Mouse (Mus musculus): Measurements from ENCODE around the gene Kcnk5. TPM values are rescaled to one million over a fixed set of nuclear protein-coding genes. Genes with fewer than 3 reads are reported as not detected.

Kcnk5 gene
- polyA plus RNA-seq, 1 experiment = not detected

- no peaks in the 10 kb centered on the region; the same call in 1 of the 2 replicates for H3K4me1 ChIP-seq (ENCODE audit: control insufficient read depth, insufficient read depth, low read length)
- WGBS = 62% methylated on average over 1 of the region's 1 CpGs
- H3K4me3 ChIP-seq (ENCODE audit: insufficient read depth, low read depth, low read length) = no peak overlapping the region
- no peak for TF ChIP-seq POLR2A (IDR thresholded peaks at IDR 0.05; ENCODE audit: insufficient read depth, low read depth, low read length)
- TF ChIP-seq CTCF (IDR thresholded peaks at IDR 0.05; ENCODE audit: insufficient read depth, low read depth, low read length) = no peak
- H3K27ac ChIP-seq (ENCODE audit: insufficient read depth, low read depth, low read length) = no peak overlapping the region
Observed at GRCm38 (mm10) chr14:20165413-20165812, 16.2 kb downstream of the Kcnk5 start.

GRCm38 (mm10) chr14:20164438-20164837 lies 17.2 kb downstream of the Kcnk5 start:
- TF ChIP-seq CTCF (IDR thresholded peaks at IDR 0.05; ENCODE audit: insufficient read depth, low read depth, low read length) = no peak
- no peak for TF ChIP-seq POLR2A (IDR thresholded peaks at IDR 0.05; ENCODE audit: insufficient read depth, low read depth, low read length)
- H3K27ac ChIP-seq (ENCODE audit: insufficient read depth, low read depth, low read length) = no peak overlapping the region
- H3K4me3 ChIP-seq (ENCODE audit: insufficient read depth, low read depth, low read length) = no peak overlapping the region
- 95% methylated on average over 7 of the region's 7 CpGs for WGBS
- no peaks in the 10 kb centered on the region; the same call in 1 of the 2 replicates for H3K4me1 ChIP-seq (ENCODE audit: control insufficient read depth, insufficient read depth, low read length)

GRCm38 (mm10) chr14:20162686-20163085 lies 18.9 kb downstream of the Kcnk5 start:
- Histone ChIP-seq H3K27ac (ENCODE audit: insufficient read depth, low read depth, low read length) (no peak overlapping the region), H3K4me1 (ENCODE audit: control insufficient read depth, insufficient read depth, low read length) (no peaks in the 10 kb centered on the region; the same call in 1 of the 2 replicates), H3K4me3 (ENCODE audit: insufficient read depth, low read depth, low read length) (no peak overlapping the region)
- TF ChIP-seq CTCF (IDR thresholded peaks at IDR 0.05; ENCODE audit: insufficient read depth, low read depth, low read length) (no peak), POLR2A (IDR thresholded peaks at IDR 0.05; ENCODE audit: insufficient read depth, low read depth, low read length) (no peak)
- 72% methylated on average over 6 of the region's 6 CpGs for WGBS

- H3K27ac ChIP-seq (ENCODE audit: insufficient read depth, low read depth, low read length) = no peak overlapping the region
Observed at GRCm38 (mm10) chr14:20158727-20159681, 22.6 kb downstream of the Kcnk5 start.

GRCm38 (mm10) chr14:20157595-20157994 lies 24.0 kb downstream of the Kcnk5 start:
- TF ChIP-seq CTCF (IDR thresholded peaks at IDR 0.05; ENCODE audit: insufficient read depth, low read depth, low read length) (no peak), POLR2A (IDR thresholded peaks at IDR 0.05; ENCODE audit: insufficient read depth, low read depth, low read length) (no peak)
- 92% methylated on average over 10 of the region's 10 CpGs for WGBS
- Histone ChIP-seq H3K4me1 (ENCODE audit: control insufficient read depth, insufficient read depth, low read length) (no peaks in the 10 kb centered on the region; the same call in 1 of the 2 replicates), H3K4me3 (ENCODE audit: insufficient read depth, low read depth, low read length) (no peak overlapping the region), H3K27ac (ENCODE audit: insufficient read depth, low read depth, low read length) (no peak overlapping the region)

More at GRCm38 (mm10) chr14:20158727-20159681, 22.6 kb downstream of the Kcnk5 start:
- no peak for TF ChIP-seq POLR2A (IDR thresholded peaks at IDR 0.05; ENCODE audit: insufficient read depth, low read depth, low read length)
- TF ChIP-seq CTCF (IDR thresholded peaks at IDR 0.05; ENCODE audit: insufficient read depth, low read depth, low read length) = no peak
- H3K4me1 ChIP-seq (ENCODE audit: control insufficient read depth, insufficient read depth, low read length) = no peaks in the 10 kb centered on the region; the same call in 1 of the 2 replicates
- H3K4me3 ChIP-seq (ENCODE audit: insufficient read depth, low read depth, low read length) = no peak overlapping the region
- 67% methylated on average over 8 of the region's 8 CpGs for WGBS

GRCm38 (mm10) chr14:20155718-20156117 lies 25.9 kb downstream of the Kcnk5 start:
- WGBS = 69% methylated on average over 10 of the region's 10 CpGs
- Histone ChIP-seq H3K4me1 (ENCODE audit: control insufficient read depth, insufficient read depth, low read length) (no peaks in the 10 kb centered on the region), H3K27ac (ENCODE audit: insufficient read depth, low read depth, low read length) (no peak overlapping the region), H3K4me3 (ENCODE audit: insufficient read depth, low read depth, low read length) (no peak overlapping the region)
- TF ChIP-seq POLR2A (IDR thresholded peaks at IDR 0.05; ENCODE audit: insufficient read depth, low read depth, low read length) = no peak

GRCm38 (mm10) chr14:20154937-20155336 lies 26.7 kb downstream of the Kcnk5 start:
- 80% methylated on average over 4 of the region's 4 CpGs for WGBS
- TF ChIP-seq POLR2A (IDR thresholded peaks at IDR 0.05; ENCODE audit: insufficient read depth, low read depth, low read length) = no peak
- TF ChIP-seq CTCF (IDR thresholded peaks at IDR 0.05; ENCODE audit: insufficient read depth, low read depth, low read length) = no peak
- no peak overlapping the region for H3K4me3 ChIP-seq (ENCODE audit: insufficient read depth, low read depth, low read length)
- H3K27ac ChIP-seq (ENCODE audit: insufficient read depth, low read depth, low read length) = no peak overlapping the region
- no peaks in the 10 kb centered on the region for H3K4me1 ChIP-seq (ENCODE audit: control insufficient read depth, insufficient read depth, low read length)

GRCm38 (mm10) chr14:20154245-20154644 lies 27.4 kb downstream of the Kcnk5 start:
- Histone ChIP-seq H3K4me3 (ENCODE audit: insufficient read depth, low read depth, low read length) (no peak overlapping the region), H3K27ac (ENCODE audit: insufficient read depth, low read depth, low read length) (no peak overlapping the region), H3K4me1 (ENCODE audit: control insufficient read depth, insufficient read depth, low read length) (no peaks in the 10 kb centered on the region)
- WGBS = 82% methylated on average over 7 of the region's 7 CpGs
- TF ChIP-seq POLR2A (IDR thresholded peaks at IDR 0.05; ENCODE audit: insufficient read depth, low read depth, low read length) (no peak), CTCF (IDR thresholded peaks at IDR 0.05; ENCODE audit: insufficient read depth, low read depth, low read length) (no peak)
